Mouse (Mus musculus): Measurements from ENCODE around the gene Elovl6.

- TF ChIP-seq CTCF (IDR thresholded peaks at IDR 0.05; ENCODE audit: extremely low read depth, insufficient read depth, low read length) (no peak), POLR2A (IDR thresholded peaks at IDR 0.05; ENCODE audit: extremely low read depth, insufficient read depth, low read length) (no peak)
Observed at GRCm38 (mm10) chr3:129612311-129613097, 80.3 kb downstream of the Elovl6 start.

Measured in cortical plate, adult 2 months (tissue).